Mouse (Mus musculus) ovary, postnatal 36 days (tissue): ENCODE results near the gene Iffo1.

ENCODE experiments used
- DNase-seq: peaks from one replicate; pipeline ENCODE4 v3.0.0; 2022; ENCODE audit warnings: low spot score, mixed read lengths

Iffo1 gene

GRCm38 (mm10) chr6:125195541-125196075 lies 50.6 kb downstream of the Iffo1 start:
- no peak for DNase-seq

GRCm38 (mm10) chr6:125196301-125196700 lies 51.3 kb downstream of the Iffo1 start:
- DNase-seq: no peak

GRCm38 (mm10) chr6:125197166-125197565 lies 52.1 kb downstream of the Iffo1 start:
- no peak for DNase-seq

GRCm38 (mm10) chr6:125210436-125210835 lies 65.4 kb downstream of the Iffo1 start:
- no peak for DNase-seq
